In genomic region chr7:115624907-115625552, GRCm38 (mm10) we compare ENCODE assay signal across 9 mouse cellular contexts.
DNase-seq lines count a peak whose midpoint lies in the region; ATAC-seq lines count a peak whose summit lies in the region.
"Had no signal": no experiment of that assay in that cellular context is flagged by ENCODE, and none has a peak within 500 bp of the region (broad histone marks: within the 10 kb centered on the region; RNA-seq: fewer than 3 reads in every experiment).

No protein-coding gene starts in this region.

- no peaks in the 10 kb centered on the region for H3K36me3 ChIP-seq in forebrain, embryonic 11.5 days (ENCODE audit: control insufficient read depth, insufficient read depth, low read length)
- H3K36me3 ChIP-seq in forebrain, embryonic 15.5 days, result no peaks in the 10 kb centered on the region
- no peaks in the 10 kb centered on the region for H3K36me3 ChIP-seq in heart, embryonic 15.5 days
- no peaks in the 10 kb centered on the region for H3K36me3 ChIP-seq in midbrain, embryonic 10.5 days

- no peak for DNase-seq in forebrain, embryonic 11.5 days (ENCODE audit: low spot score)
- DNase-seq in Muller cell, postnatal 12 days (ENCODE audit: inconsistent ontology term), result peak; percentile 38
- DNase-seq in midbrain, embryonic 10.5 days (ENCODE audit: low spot score), result no peak
- no peak for DNase-seq in adrenal gland, postnatal 36 days
- DNase-seq in testis, postnatal 10 days (ENCODE audit: low spot score), result no peak
- DNase-seq in thymus, postnatal 36 days, result no peak
- DNase-seq: kidney, adult 11 months had no signal

- H3K9me3 ChIP-seq in forebrain, embryonic 11.5 days (ENCODE audit: control insufficient read depth, low read length), result no peaks in the 10 kb centered on the region
- H3K9me3 ChIP-seq in forebrain, embryonic 15.5 days, result no peaks in the 10 kb centered on the region
- H3K9me3 ChIP-seq in heart, embryonic 15.5 days (replicated peaks), result no peaks in the 10 kb centered on the region
- H3K9me3 ChIP-seq in midbrain, embryonic 10.5 days (replicated peaks), result no peaks in the 10 kb centered on the region

- ATAC-seq in forebrain, embryonic 11.5 days (replicated peaks; ENCODE audit: low FRiP score), result peak; percentile 30; the same call in 1 of the 2 replicates
- no peak for ATAC-seq in forebrain, embryonic 15.5 days (replicated peaks)
- ATAC-seq in heart, embryonic 15.5 days (replicated peaks; ENCODE audit: insufficient number of reproducible peaks, insufficient read depth, low FRiP score, low read depth), result peak; percentile 43

- H3K27ac ChIP-seq in forebrain, embryonic 11.5 days (ENCODE audit: low read depth, low read length), result peak overlapping the region; percentile 46; the same call in 1 of the 2 replicates
- no peak overlapping the region for H3K27ac ChIP-seq in forebrain, embryonic 15.5 days (replicated peaks)
- peak overlapping the region; percentile 20 for H3K27ac ChIP-seq in heart, embryonic 15.5 days
- peak overlapping the region; percentile 39; the same call in 1 of the 2 replicates for H3K27ac ChIP-seq in midbrain, embryonic 10.5 days (replicated peaks)

- no peak overlapping the region for H3K4me3 ChIP-seq in forebrain, embryonic 11.5 days (ENCODE audit: low read depth, low read length)
- H3K4me3 ChIP-seq in forebrain, embryonic 15.5 days, result no peak overlapping the region
- H3K4me3 ChIP-seq in heart, embryonic 15.5 days, result no peak overlapping the region
- no peak overlapping the region for H3K4me3 ChIP-seq in midbrain, embryonic 10.5 days

- peak overlapping the region; percentile 22 for H3K4me2 ChIP-seq in forebrain, embryonic 11.5 days (ENCODE audit: low read depth, low read length, severe bottlenecking)
- H3K4me2 ChIP-seq in forebrain, embryonic 15.5 days (replicated peaks), result no peak overlapping the region
- H3K4me2 ChIP-seq in heart, embryonic 15.5 days, result no peak overlapping the region

- peak overlapping the region; percentile 12; the same call in 1 of the 2 replicates for H3K9ac ChIP-seq in forebrain, embryonic 11.5 days (ENCODE audit: low read length)
- H3K9ac ChIP-seq in forebrain, embryonic 15.5 days (replicated peaks), result no peak overlapping the region
- H3K9ac ChIP-seq in heart, embryonic 15.5 days, result no peak overlapping the region

- peaks cover 13% of the 10 kb centered on the region for H3K4me1 ChIP-seq in forebrain, embryonic 11.5 days (replicated peaks; ENCODE audit: control insufficient read depth, insufficient read depth, low read length)
- peaks cover 27% of the 10 kb centered on the region for H3K4me1 ChIP-seq in forebrain, embryonic 15.5 days
- peaks cover 44% of the 10 kb centered on the region for H3K4me1 ChIP-seq in heart, embryonic 15.5 days (replicated peaks)
- H3K4me1 ChIP-seq in midbrain, embryonic 10.5 days, result peaks cover 23% of the 10 kb centered on the region

- H3K27me3 ChIP-seq in forebrain, embryonic 11.5 days (ENCODE audit: control insufficient read depth, insufficient read depth, low read length), result no peaks in the 10 kb centered on the region
- H3K27me3 ChIP-seq in forebrain, embryonic 15.5 days, result no peaks in the 10 kb centered on the region
- no peaks in the 10 kb centered on the region for H3K27me3 ChIP-seq in heart, embryonic 15.5 days
- no peaks in the 10 kb centered on the region for H3K27me3 ChIP-seq in midbrain, embryonic 10.5 days (ENCODE audit: low read depth, poor library complexity, severe bottlenecking)

- whole genome bisulfite sequencing in forebrain, embryonic 11.5 days, result 14% methylated on average over 8 of the region's 8 CpGs
- WGBS in forebrain, embryonic 15.5 days, result 6% methylated on average over 8 of the region's 8 CpGs
- 44% methylated on average over 8 of the region's 8 CpGs for WGBS in heart, embryonic 15.5 days
- WGBS in midbrain, embryonic 10.5 days, result 58% methylated on average over 8 of the region's 8 CpGs
